Mouse (Mus musculus) ES-CJ7 (cell line): ENCODE data around the gene Tsc22d3.
"Not testable (repeated sequence)": the region's sequence is repeated elsewhere in the genome, so short reads cannot be mapped to it uniquely, and the experiment has no call there.

Experiments used
- DNase-seq: peaks from one replicate; pipeline ENCODE4 v3.0.0; 2011; ENCODE audit warnings: low read depth, low spot score

Tsc22d3 gene

GRCm38 (mm10) chrX:140529074-140529561 lies 71.3 kb downstream of the Tsc22d3 start:
- no peak for DNase-seq

GRCm38 (mm10) chrX:140527231-140527630 lies 73.2 kb downstream of the Tsc22d3 start:
- no peak for DNase-seq

- no peak for DNase-seq
Observed at GRCm38 (mm10) chrX:140526253-140526618, 74.2 kb downstream of the Tsc22d3 start.

- DNase-seq: no peak
Observed at GRCm38 (mm10) chrX:140525604-140526252, 74.7 kb downstream of the Tsc22d3 start.

GRCm38 (mm10) chrX:140524231-140524630 lies 76.2 kb downstream of the Tsc22d3 start:
- no peak for DNase-seq

GRCm38 (mm10) chrX:140522071-140522765 lies 78.2 kb downstream of the Tsc22d3 start:
- DNase-seq: no peak

GRCm38 (mm10) chrX:140520146-140521102 lies 80.0 kb downstream of the Tsc22d3 start:
- peak; percentile 80 for DNase-seq

- DNase-seq: no peak
Observed at GRCm38 (mm10) chrX:140518351-140518750, 82.1 kb downstream of the Tsc22d3 start.

- no peak for DNase-seq
Observed at GRCm38 (mm10) chrX:140513379-140513778, 87.1 kb downstream of the Tsc22d3 start.

GRCm38 (mm10) chrX:140511687-140512651 lies 88.5 kb downstream of the Tsc22d3 start:
- no peak for DNase-seq

GRCm38 (mm10) chrX:140510696-140511429 lies 89.6 kb downstream of the Tsc22d3 start:
- no peak for DNase-seq

- DNase-seq: no peak
Observed at GRCm38 (mm10) chrX:140509817-140510216, 90.6 kb downstream of the Tsc22d3 start.

- not testable (repeated sequence) for DNase-seq
Observed at GRCm38 (mm10) chrX:140508791-140509190, 91.7 kb downstream of the Tsc22d3 start.

- no peak for DNase-seq
Observed at GRCm38 (mm10) chrX:140507377-140507776, 93.1 kb downstream of the Tsc22d3 start.

- no peak for DNase-seq
Observed at GRCm38 (mm10) chrX:140506436-140507180, 93.9 kb downstream of the Tsc22d3 start.

GRCm38 (mm10) chrX:140505497-140506238 lies 94.8 kb downstream of the Tsc22d3 start:
- DNase-seq: peak; percentile 44

GRCm38 (mm10) chrX:140503905-140504304 lies 96.6 kb downstream of the Tsc22d3 start:
- peak; percentile 74 for DNase-seq

GRCm38 (mm10) chrX:140501401-140502301 lies 98.8 kb downstream of the Tsc22d3 start:
- no peak for DNase-seq
